Mouse (Mus musculus): ENCODE data around the gene Rora. TPM values are rescaled to one million over a fixed set of nuclear protein-coding genes. Genes with fewer than 3 reads are reported as not detected.
"Not testable (repeated sequence)": the region's sequence is repeated elsewhere in the genome, so short reads cannot be mapped to it uniquely, and the experiment has no call there.

Rora gene
- total and polyA plus RNA-seq, 2 experiments: 11.3 to 30.8 TPM

DNA sequence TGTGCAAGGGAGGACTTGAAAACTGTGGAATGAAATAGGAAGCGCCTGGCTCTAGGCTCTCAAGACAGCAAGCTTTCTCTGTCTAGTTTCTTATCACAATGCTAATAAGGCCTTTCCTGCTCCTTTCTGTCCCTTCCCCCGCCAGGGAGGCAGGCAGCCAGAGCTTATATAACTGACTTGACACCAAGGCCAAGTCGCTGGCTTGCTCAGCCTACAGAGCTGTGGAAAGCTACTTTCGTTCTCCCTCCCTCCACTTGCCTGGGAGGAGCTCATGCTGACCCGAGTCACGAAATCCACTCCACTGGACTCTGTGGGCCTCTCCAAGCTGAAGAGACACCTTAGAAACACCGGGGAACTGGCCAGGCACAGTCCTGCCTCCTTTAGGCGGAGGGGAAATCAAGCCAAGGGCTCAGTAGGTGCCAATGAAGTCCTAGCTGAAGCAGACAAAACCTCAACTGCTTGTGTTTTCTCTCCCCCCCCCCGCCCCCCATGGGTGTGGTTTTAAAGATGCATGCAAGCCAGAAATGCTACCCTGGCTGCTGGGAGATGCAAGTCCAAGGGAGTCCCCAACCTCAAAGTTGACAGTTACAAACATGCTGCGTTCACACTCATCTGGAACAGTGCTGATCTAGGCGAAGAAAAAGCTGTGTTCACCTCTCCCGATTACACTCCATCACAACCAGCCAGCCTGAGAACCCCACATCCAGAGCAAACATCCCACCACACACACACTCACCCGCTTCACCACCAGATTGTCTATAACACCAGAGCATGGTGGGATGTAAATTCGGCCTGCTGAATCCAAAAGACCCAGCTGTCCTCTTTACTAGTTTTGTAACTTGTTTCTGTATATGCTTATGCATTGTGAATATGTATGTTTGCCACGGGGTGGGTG lies 438.8 kb downstream of the Rora start:
- Histone ChIP-seq H3K79me2 (ENCODE audit: control insufficient read depth, insufficient read depth, low read length) (no peaks in the 10 kb centered on the region), H3K36me3 (ENCODE audit: control insufficient read depth, insufficient read depth, low read length) (no peaks in the 10 kb centered on the region), H3K4me1 (ENCODE audit: control insufficient read depth, insufficient read depth, low read length) (no peaks in the 10 kb centered on the region), H3K27me3 (ENCODE audit: control insufficient read depth, insufficient read depth, low read length) (no peaks in the 10 kb centered on the region), H3K9ac (ENCODE audit: low read depth, low read length) (peak overlapping the region; percentile 7; the same call in 1 of the 2 replicates), H3K27ac (replicated peaks; ENCODE audit: insufficient read depth, low read depth, low read length) (peak overlapping the region; percentile 46), H3K4me3 (ENCODE audit: insufficient read depth, low read depth, low read length) (no peak overlapping the region)
- TF ChIP-seq CTCF (IDR thresholded peaks at IDR 0.05; ENCODE audit: low read depth, low read length) (no peak), POLR2A (IDR thresholded peaks at IDR 0.05; ENCODE audit: extremely low read depth, insufficient read depth, low read length) (no peak)
- DNase-seq (ENCODE audit: extremely low read depth, low read depth, low spot score): peak; percentile 56
- whole genome bisulfite sequencing: 57% methylated on average over 15 of the region's 15 CpGs

DNA sequence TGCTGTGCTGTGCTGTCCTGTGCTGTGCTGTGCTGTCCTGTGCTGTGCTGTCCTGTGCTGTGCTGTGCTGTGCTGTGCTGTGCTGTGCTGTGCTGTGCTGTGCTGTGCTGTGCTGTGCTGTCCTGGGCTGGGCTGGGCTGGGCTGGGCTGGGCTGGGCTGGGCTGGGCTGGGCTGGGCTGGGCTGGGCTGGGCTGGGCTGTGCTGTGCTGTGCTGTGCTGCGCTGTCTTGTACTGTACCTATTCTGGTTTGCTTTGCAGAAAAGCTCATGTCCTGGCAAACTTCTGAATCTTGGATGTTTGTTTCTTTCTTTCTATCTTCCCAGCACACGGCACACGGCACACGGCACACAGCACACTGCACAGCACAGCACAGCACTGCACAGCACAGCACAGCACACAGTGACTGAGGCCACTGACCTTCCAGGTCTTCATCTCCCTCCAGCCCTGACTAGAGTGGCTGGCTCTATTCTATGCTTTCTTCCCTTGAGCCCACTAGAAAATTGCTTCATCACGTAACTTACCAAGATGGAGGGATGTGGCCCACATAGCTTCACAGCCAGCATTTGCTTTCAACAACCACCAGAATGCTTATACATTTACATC lies 446.7 kb downstream of the Rora start:
- not testable (repeated sequence) for H3K4me3 ChIP-seq (ENCODE audit: insufficient read depth, low read depth, low read length); H3K27ac ChIP-seq (replicated peaks; ENCODE audit: insufficient read depth, low read depth, low read length); H3K79me2 ChIP-seq (ENCODE audit: control insufficient read depth, insufficient read depth, low read length); H3K4me1 ChIP-seq (ENCODE audit: control insufficient read depth, insufficient read depth, low read length); DNase-seq (ENCODE audit: extremely low read depth, low read depth, low spot score); H3K36me3 ChIP-seq (ENCODE audit: control insufficient read depth, insufficient read depth, low read length); H3K9ac ChIP-seq (ENCODE audit: low read depth, low read length); H3K27me3 ChIP-seq (ENCODE audit: control insufficient read depth, insufficient read depth, low read length)
- over 99% methylated on average over 5 of the region's 5 CpGs for WGBS

- Histone ChIP-seq H3K27ac (replicated peaks; ENCODE audit: insufficient read depth, low read depth, low read length) (no peak overlapping the region), H3K36me3 (ENCODE audit: control insufficient read depth, insufficient read depth, low read length) (no peaks in the 10 kb centered on the region), H3K27me3 (ENCODE audit: control insufficient read depth, insufficient read depth, low read length) (no peaks in the 10 kb centered on the region), H3K4me1 (ENCODE audit: control insufficient read depth, insufficient read depth, low read length) (peaks cover 4% of the 10 kb centered on the region), H3K4me3 (ENCODE audit: insufficient read depth, low read depth, low read length) (no peak overlapping the region), H3K9ac (ENCODE audit: low read depth, low read length) (no peak overlapping the region), H3K79me2 (ENCODE audit: control insufficient read depth, insufficient read depth, low read length) (no peaks in the 10 kb centered on the region)
- 82% methylated on average over 5 of the region's 5 CpGs for WGBS
- DNase-seq (ENCODE audit: extremely low read depth, low read depth, low spot score): no peak
- TF ChIP-seq POLR2A (IDR thresholded peaks at IDR 0.05; ENCODE audit: extremely low read depth, insufficient read depth, low read length): no peak
- no peak for TF ChIP-seq CTCF (IDR thresholded peaks at IDR 0.05; ENCODE audit: low read depth, low read length)
These were observed 450.7 kb downstream of the Rora start for GRCm38 (mm10) chr9:69104321-69104720.

GRCm38 (mm10) chr9:69109618-69110300 lies 456.2 kb downstream of the Rora start:
- 39% methylated on average over 2 of the region's 2 CpGs for WGBS
- TF ChIP-seq POLR2A (IDR thresholded peaks at IDR 0.05; ENCODE audit: extremely low read depth, insufficient read depth, low read length) (no peak), CTCF (IDR thresholded peaks at IDR 0.05; ENCODE audit: low read depth, low read length) (no peak)
- DNase-seq (ENCODE audit: extremely low read depth, low read depth, low spot score): peak; percentile 89
- Histone ChIP-seq H3K27me3 (ENCODE audit: control insufficient read depth, insufficient read depth, low read length) (no peaks in the 10 kb centered on the region), H3K4me3 (ENCODE audit: insufficient read depth, low read depth, low read length) (no peak overlapping the region), H3K27ac (replicated peaks; ENCODE audit: insufficient read depth, low read depth, low read length) (peak overlapping the region; percentile 99), H3K36me3 (ENCODE audit: control insufficient read depth, insufficient read depth, low read length) (no peaks in the 10 kb centered on the region), H3K79me2 (ENCODE audit: control insufficient read depth, insufficient read depth, low read length) (no peaks in the 10 kb centered on the region), H3K9ac (ENCODE audit: low read depth, low read length) (peak overlapping the region; percentile 44; the same call in 1 of the 2 replicates), H3K4me1 (ENCODE audit: control insufficient read depth, insufficient read depth, low read length) (peaks cover 13% of the 10 kb centered on the region)

DNA sequence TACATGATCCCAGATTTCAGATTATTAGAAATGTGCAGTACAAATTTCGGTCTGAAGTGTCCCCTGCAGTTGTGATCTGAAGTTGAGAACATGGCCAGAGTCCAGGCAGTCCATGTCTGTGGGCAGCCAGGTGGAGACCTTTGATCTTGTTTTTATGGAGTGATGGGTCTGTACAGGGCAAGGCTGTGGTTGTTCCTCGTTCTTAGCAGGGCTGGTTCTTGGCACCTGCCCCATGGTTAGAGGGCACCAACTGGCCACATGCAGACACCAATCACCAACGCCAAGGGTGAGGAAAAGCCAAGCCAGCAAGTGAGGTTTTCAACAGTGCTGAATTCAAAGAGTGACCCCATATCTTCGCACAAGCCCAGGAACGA lies 456.7 kb downstream of the Rora start:
- DNase-seq (ENCODE audit: extremely low read depth, low read depth, low spot score): peak; percentile 98
- WGBS: 21% methylated on average over 5 of the region's 5 CpGs
- Histone ChIP-seq H3K36me3 (ENCODE audit: control insufficient read depth, insufficient read depth, low read length) (no peaks in the 10 kb centered on the region), H3K27ac (replicated peaks; ENCODE audit: insufficient read depth, low read depth, low read length) (peak overlapping the region; percentile 99), H3K27me3 (ENCODE audit: control insufficient read depth, insufficient read depth, low read length) (no peaks in the 10 kb centered on the region), H3K9ac (ENCODE audit: low read depth, low read length) (peak overlapping the region; percentile 55; the same call in 1 of the 2 replicates), H3K4me3 (ENCODE audit: insufficient read depth, low read depth, low read length) (no peak overlapping the region), H3K79me2 (ENCODE audit: control insufficient read depth, insufficient read depth, low read length) (no peaks in the 10 kb centered on the region), H3K4me1 (ENCODE audit: control insufficient read depth, insufficient read depth, low read length) (peaks cover 13% of the 10 kb centered on the region)
- TF ChIP-seq POLR2A (IDR thresholded peaks at IDR 0.05; ENCODE audit: extremely low read depth, insufficient read depth, low read length): no peak
- no peak for TF ChIP-seq CTCF (IDR thresholded peaks at IDR 0.05; ENCODE audit: low read depth, low read length)
